Mouse (Mus musculus) thymus, postnatal 14 days (tissue): ENCODE results near the gene Atf1.
A peak's percentile ranks its signal among the peaks of the same experiment; 100 is the strongest.
"Not testable (repeated sequence)": the region's sequence is repeated elsewhere in the genome, so short reads cannot be mapped to it uniquely, and the experiment has no call there.

Experiments
- DNase-seq: peaks from one replicate; pipeline ENCODE4 v3.0.0; 2021

Atf1 gene

DNA sequence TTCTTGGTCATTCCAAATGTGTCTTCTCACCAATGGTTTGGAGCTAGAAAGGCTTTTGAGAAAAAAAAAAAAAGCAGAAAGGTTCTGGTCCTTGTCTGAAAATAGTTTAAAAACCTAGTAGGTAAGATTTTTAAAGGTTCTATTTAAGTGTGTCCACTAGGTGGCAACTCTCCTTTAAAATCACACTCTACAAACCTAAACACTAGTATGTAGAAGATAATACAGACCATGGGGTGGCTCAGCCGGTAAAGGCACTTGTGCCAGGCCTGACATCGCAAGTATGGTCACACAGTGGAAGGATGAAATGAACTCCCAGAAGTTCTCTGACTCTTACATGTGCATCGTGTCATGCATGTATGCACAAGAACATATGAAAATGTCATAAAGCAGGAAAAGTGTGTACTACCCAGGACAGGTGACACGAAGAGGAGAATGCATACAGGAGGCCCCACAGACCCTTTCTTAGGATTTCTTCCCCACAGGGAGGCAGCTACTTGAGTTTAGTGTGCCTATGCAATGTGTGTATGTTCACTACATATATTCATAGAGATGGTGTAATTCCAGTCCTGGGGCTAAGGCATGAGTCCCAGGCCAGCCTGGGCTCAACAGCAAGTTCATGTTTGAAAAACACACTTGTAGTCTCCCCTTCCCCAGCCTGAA is 35.8 kb downstream of the Atf1 start:
- DNase-seq = no peak

GRCm38 (mm10) chr15:100265586-100266325 is 38.1 kb downstream of the Atf1 start:
- no peak for DNase-seq

DNA sequence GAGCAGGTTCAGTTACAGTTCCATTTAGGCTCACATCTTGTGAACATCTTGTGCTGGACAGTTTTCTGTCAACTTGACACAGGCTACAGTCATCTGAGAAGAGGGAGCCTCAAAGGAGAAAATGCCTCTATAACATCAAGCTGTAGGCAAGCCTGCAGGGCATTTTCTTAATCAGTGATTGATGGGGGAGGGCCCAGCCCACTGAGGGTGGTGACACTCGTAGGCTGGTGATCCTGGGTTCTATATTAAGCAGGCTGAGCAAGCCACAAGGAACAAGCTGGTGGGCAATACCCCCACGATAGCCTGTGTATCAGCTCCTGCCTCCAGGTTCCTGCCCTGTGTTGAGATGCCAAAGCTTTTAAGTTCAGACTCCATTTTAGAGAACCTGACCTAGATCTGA is 41.3 kb downstream of the Atf1 start:
- no peak for DNase-seq

DNA sequence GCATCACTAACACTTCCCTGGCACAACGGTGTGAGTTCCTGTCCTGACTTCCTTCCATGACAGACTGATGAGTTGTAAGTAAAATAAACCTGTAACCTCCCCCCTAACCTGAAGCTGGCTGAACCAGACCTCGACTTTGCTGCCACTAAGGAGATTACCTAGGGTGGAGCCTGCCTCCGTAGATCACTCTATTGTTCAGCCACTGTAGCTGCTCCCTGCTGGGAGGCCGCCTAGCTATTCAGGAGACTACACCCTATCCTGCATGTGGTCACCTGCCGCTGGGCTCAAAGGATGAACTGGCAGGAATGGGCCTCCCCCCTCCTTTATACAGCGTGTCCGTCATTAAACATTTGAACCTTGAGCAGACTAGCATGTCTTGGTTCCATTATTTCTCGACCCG is 42.2 kb downstream of the Atf1 start:
- no peak for DNase-seq

GRCm38 (mm10) chr15:100270609-100271008 is 43.0 kb downstream of the Atf1 start:
- not testable (repeated sequence) for DNase-seq

GRCm38 (mm10) chr15:100271411-100271810 is 43.8 kb downstream of the Atf1 start:
- no peak for DNase-seq

DNA sequence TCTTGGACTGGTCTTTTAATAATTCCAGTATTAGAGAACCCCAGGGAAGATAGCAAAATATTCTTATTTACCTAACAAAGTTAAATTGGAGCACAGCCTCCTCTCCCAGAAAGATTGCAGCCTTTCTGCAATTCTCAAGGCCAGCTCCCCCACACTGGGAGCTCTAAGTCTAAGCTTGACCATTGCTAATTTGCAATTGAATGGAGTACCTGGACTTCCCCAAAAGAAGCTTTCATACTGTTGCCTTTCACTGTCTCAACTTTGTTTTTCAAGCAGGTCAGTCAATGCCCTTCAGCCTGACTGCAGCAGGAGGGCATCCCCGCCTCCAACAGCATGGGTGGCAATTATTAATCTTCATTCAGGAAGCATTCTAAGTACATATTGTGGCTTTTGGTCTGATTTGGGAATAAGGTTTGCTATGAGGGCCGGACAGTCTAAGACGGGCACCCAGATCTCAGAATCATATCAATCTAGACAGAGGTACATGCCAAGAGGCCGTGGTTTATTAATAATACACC is 46.2 kb downstream of the Atf1 start:
- DNase-seq = not testable (repeated sequence)

DNA sequence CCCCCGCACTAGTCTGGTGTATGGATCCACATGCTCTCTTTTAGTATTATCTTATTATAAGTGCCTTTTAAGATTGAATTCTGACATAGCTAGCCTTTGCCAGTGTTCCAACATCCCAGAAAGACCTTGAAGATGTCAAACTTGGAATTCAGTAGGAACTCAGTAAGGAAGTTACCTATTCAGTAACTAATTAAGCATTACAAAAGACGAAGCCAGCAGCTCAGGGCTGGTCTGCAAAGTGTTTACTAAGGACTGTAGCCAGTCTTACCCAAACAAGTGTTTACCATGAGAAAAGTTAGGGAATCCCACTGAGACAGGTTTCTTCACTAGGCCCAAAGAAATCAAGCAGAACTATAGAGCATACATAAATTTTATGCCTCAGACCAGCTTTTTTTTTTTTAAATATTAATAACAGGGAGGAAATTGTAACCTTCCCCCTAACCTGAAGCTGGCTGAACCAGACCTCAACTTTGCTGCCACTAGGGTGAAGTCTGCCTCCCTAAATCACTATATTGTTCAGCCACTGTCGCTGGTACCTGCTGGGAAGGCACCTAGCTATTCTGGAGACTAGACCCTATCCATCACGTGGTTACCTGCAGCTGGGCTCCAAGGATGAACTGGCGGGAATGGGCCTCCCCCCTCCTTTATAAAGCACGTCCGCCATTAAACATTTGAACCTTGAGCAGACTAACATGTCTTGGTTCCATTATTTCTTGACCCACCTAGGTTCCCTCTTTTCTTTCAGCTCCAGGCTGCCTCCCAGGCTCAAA is 47.4 kb downstream of the Atf1 start:
- no peak for DNase-seq

DNA sequence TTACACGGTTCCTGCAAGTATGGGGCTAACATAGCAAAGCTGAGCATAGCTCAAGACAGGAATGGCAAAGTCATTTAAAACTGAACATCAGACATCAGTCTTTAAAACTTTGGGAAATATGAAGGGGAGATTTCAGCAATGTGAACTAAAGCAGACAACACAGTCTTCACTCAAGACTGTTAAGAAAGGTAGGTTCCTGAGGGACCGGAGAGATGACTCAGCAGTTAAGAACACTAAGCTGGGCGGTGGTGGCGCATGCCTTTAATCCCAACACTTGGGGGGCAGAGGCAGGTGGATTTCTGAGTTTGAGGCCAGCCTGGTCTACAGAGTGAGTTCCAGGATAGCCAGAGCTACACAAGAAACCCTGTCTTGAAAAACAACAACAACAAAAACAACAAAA is 48.8 kb downstream of the Atf1 start:
- no peak for DNase-seq

DNA sequence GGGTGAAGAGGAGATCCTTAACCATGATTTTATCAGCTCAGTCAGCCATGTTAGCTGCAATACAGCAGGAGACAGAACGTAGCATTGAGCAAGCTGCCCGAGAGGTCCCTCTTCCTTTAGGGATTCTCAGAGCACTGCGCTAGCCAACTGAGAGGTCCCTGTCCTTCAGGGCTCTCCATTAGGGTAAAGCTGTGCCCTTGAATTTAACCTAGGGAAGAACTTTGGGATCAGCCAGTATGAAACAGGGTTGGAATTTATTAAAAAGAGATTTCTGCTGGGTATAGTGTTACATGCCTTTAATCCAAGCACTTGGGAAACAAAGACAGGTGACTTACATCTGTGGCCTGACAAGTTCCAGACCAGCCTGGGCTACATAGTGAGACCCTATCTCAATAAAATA is 50.0 kb downstream of the Atf1 start:
- DNase-seq = no peak

GRCm38 (mm10) chr15:100280626-100281025 is 53.0 kb downstream of the Atf1 start, which contains the start of gene Tmprss12:
Gene Tmprss12, plus strand, starts transcription at chr15:100280837.
- DNase-seq = no peak

DNA sequence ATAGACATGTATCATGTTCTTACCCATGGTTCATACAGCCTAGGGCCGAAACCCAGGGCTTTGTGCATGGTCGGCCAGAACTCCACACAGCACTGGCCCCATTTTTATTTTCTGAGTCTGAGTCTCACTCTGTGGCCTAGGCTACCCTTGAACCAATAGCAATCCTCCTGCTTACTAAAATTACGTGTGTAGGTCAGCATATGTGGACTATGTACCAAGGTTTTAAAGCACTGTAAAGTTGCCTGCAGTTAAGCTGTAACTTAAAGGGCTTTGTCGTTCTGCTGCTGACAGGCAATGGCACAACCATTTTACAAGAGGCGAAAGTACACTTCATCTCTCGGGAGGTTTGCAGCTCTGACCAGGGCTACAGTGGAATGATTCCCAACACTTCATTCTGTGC is 61.4 kb downstream of the Atf1 start:
- no peak for DNase-seq

GRCm38 (mm10) chr15:100290858-100291257 is 63.2 kb downstream of the Atf1 start:
- no peak for DNase-seq

DNA sequence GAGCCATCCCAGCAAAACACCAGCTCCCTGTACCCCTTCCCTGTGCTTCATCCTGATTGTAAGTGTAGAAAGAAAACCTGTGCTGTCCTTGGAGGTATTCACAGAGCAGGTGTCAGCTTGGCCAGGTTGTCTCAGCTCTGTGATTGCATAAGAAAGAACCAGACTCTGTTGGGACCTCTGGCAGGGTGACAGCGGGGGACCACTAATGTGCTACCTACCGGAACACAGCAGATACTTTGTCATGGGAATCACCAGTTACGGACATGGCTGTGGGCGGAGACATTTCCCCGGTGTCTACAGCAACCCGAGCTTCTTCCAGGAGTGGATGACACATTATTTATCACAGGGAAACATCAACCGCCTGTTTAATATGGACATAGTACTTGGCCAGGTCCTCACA is 64.7 kb downstream of the Atf1 start:
- no peak for DNase-seq

DNA sequence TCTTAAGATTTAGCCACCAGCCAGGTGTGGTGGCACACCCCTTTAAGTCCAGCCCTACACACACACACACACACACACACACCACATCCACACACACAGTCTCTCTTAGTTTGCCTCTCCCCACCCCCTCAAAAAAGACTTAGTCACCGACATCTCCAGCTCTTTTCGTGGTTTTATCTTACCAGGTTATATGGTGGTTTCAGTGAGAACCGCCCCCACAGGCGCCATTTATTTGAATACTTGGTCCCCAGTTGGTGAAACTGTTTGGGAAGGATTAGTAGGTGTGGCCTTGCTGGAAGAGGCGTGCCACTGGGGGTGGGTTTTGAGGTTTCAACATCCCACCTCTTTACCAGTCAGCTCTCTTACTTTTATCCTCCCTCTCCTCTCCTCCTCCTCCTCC is 70.2 kb downstream of the Atf1 start:
- no peak for DNase-seq

GRCm38 (mm10) chr15:100300499-100300898 is 72.9 kb downstream of the Atf1 start:
- DNase-seq = peak; percentile 22

DNA sequence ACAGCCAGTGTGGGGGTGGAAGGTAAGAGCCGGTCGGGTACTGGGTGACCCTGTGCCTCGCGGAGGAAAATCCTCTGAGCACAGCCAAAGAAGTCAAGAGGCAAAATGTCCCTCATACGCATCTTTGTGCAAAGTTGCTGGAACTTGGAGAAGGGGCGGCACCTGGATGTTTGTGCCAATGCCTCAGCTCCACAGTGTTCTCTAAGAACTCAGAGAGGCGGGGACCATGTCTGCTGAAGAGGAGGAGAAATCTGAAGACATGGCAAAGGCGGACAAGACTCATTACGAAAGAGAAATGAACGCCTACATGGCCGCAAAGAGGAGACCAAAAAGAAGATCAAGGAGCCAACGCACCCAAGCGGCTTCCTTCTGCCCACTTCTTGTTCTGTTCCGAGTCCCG is 73.9 kb downstream of the Atf1 start:
- no peak for DNase-seq

DNA sequence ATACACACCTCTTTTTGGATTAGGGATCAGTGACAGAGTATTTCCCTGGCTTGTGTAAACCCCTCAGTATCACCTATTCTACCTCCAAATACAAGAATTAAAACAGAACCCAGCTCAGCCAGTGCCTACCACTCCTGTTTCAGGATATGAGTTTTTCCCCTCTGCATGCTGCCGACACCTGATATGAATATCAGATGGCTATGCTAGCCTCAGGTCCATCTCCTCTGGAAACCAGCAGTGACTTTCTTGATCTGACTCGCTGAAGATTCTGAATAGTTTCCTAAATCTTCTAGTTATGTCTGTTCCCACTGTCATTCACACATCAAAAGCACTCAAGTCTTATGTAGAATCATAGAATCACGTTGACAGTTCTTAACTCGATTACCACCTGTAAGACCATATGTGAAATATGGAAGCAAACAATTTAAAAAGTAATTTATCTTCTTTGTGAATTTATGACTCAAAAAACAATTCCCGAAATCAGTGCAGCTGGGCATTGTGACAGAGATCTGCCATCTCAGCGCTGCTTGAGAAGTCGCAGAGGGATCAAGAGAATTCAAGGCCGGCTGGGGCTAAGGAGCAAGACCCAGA is 75.9 kb downstream of the Atf1 start:
- DNase-seq = no peak

DNA sequence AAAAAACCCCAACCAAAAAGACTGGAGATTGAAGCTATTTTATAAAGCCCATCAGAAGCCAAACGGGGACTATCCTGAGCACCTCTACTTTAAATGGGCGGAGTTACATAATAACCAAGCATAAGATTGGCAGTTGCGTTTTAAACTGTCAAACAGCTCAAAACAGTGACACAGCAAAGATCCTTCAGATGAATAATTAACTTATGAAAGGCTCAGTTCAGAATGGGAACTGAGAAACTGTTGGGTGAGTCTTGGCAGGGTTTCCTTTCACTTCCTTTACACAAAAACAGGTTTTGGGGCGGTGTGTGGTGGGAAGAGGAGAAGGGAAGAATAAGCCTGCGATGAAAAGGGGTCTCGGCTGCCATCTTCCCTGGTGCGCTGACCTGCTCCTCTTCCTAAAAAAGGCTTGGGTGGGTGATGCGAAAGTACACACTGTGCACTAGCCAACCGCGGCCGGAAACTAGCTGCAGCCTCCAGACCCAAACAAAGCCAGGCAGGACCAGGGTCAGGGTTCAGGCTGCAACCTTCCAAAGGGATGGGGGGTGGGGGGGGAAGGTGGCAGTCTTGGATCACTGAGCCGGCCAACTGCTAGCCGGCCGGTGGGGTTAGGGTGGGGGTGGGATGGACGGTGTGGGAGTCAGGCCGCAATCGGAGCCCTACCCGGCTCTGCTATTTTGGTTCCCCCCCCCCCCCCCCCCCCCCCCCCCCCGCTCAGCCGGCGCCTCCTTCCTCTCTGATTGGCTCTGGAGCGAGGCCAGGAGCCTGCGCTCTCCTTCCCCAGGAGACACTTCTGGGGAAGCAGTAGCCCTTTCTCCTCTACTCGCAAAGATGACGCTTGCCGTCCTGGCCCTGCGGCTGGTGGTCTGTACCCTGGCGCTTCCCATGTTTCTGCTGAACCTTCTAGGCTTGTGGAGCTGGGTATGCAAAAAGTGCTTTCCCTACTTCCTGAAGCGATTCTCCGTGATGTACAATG is 76.7 kb downstream of the Atf1 start, which contains the start of gene Mettl7a1:
Gene Mettl7a1, plus strand, starts transcription at position 122 of the 973 bp plus-strand sequence.
- peak; percentile 70 for DNase-seq

DNA sequence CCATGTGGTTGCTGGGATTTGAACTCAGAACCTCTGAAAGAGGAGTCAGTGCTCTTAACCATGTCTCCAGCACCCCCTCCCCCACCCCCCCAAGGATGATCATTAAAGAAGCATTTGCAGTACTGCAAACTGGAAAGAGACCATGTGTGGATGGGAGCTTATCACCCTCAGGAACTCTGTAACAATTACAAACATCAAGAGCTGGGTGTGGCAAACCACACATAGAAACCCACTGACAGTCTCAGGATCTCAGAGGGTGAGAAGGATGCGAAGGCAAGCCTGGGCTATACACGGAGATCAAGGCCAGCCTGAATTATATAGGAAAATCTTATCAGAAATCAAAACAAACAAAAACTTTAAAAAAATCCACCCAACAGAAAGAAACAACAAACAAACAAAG is 78.6 kb downstream of the Atf1 start:
- DNase-seq = no peak

- peak; percentile 52 for DNase-seq
These were observed 79.9 kb downstream of the Atf1 start for GRCm38 (mm10) chr15:100307438-100308096.
